Mouse (Mus musculus) embryonic facial prominence, embryonic 11.5 days (tissue): ENCODE data around the gene Sycp2l. TPM values are rescaled to one million over a fixed set of nuclear protein-coding genes. Genes with fewer than 3 reads are reported as not detected.
"Not testable (repeated sequence)": the region's sequence is repeated elsewhere in the genome, so short reads cannot be mapped to it uniquely, and the experiment has no call there.

Experiments used
- ATAC-seq: fragments of 200-750 bp; cut with Nextera tagmentation; replicated peaks from 2 replicates; pipeline ENCODE4 v1.8.0; 2017; ENCODE audit warnings: low read depth; ENCODE audit not compliant: insufficient number of reproducible peaks, low FRiP score, low TSS enrichment
- DNase-seq: peaks from one replicate; pipeline ENCODE4 v3.0.0-alpha.2; 2015; ENCODE audit warnings: low spot score
- H3K27ac ChIP-seq: fragments of 300-500 bp; sonication (generic); replicated peaks from 2 replicates; pipeline ENCODE4 v1.5.1; 2014; ENCODE audit warnings: mild to moderate bottlenecking, low read depth, low read length, control low read depth
- H3K27me3 ChIP-seq: fragments of 300-500 bp; sonication (generic); 2 replicates; pipeline ENCODE4 v1.6.1; 2014; ENCODE audit warnings: mild to moderate bottlenecking, low read length, moderate library complexity, mixed read lengths; ENCODE audit not compliant: control insufficient read depth, insufficient read depth
- H3K36me3 ChIP-seq: fragments of 300-500 bp; sonication (generic); replicated peaks from 2 replicates; pipeline ENCODE4 v1.6.1; 2014; ENCODE audit warnings: low read depth, mild to moderate bottlenecking, low read length, moderate library complexity, mixed read lengths; ENCODE audit not compliant: control insufficient read depth, insufficient read depth
- H3K4me1 ChIP-seq: fragments of 300-500 bp; sonication (generic); 2 replicates; pipeline ENCODE4 v1.6.1; 2014; ENCODE audit warnings: low read length, mixed read lengths; ENCODE audit not compliant: control insufficient read depth, insufficient read depth
- H3K4me2 ChIP-seq: fragments of 300-500 bp; sonication (generic); 2 replicates; pipeline ENCODE4 v1.6.1; 2014; ENCODE audit warnings: low read depth, mild to moderate bottlenecking, control low read depth, low read length, moderate library complexity
- H3K4me3 ChIP-seq: fragments of 300-500 bp; sonication (generic); 2 replicates; pipeline ENCODE4 v1.5.1; 2014; ENCODE audit warnings: low read depth, low read length, control low read depth
- H3K9ac ChIP-seq: fragments of 300-500 bp; sonication (generic); replicated peaks from 2 replicates; pipeline ENCODE4 v1.6.1; 2014; ENCODE audit warnings: mild to moderate bottlenecking, control low read depth, low read length
- H3K9me3 ChIP-seq: fragments of 300-500 bp; sonication (generic); replicated peaks from 2 replicates; pipeline ENCODE4 v1.6.1; 2016; ENCODE audit warnings: mild to moderate bottlenecking, low read length, inconsistent platforms, mixed read lengths; ENCODE audit not compliant: control insufficient read depth
- WGBS: fragments of 180-500 bp; shearing (Covaris S2); extraction: QIAGEN DNeasy Blood & Tissue Kit; methylation state at CpG from one replicate; pipeline ENCODE4 v1.1.7; 2014; 5-methylcytosine and 5-hydroxymethylcytosine counted together
- polyA plus RNA-seq: library from polyadenylated mRNA; unstranded; fragments of >200 nt; fragmentation: Nextera tagmentation; extraction: Ambion mirVana; gene quantifications from 2 replicates; pipeline ENCODE4 v1.2.1, GENCODE M21; 2014

Sycp2l gene
- polyA plus RNA-seq, 1 experiment from 2014 or later: not detected

- Histone ChIP-seq H3K4me1 (no peaks in the 10 kb centered on the region), H3K4me3 (no peak overlapping the region), H3K36me3 (no peaks in the 10 kb centered on the region), H3K9ac (no peak overlapping the region), H3K9me3 (no peaks in the 10 kb centered on the region), H3K4me2 (no peak overlapping the region), H3K27ac (no peak overlapping the region), H3K27me3 (no peaks in the 10 kb centered on the region)
- peak; percentile 8 for DNase-seq
- 42% methylated on average over 7 of the region's 7 CpGs for WGBS
- no peak for ATAC-seq
Measured at GRCm38 (mm10) chr13:41203289-41203688, 89.2 kb downstream of the Sycp2l start.

GRCm38 (mm10) chr13:41203691-41204090 is 89.6 kb downstream of the Sycp2l start:
- WGBS: 61% methylated on average over 9 of the region's 9 CpGs
- DNase-seq (no peak), ATAC-seq (no peak)
- no peak overlapping the region for H3K9ac ChIP-seq
- H3K9me3 ChIP-seq: no peaks in the 10 kb centered on the region
- H3K36me3 ChIP-seq: no peaks in the 10 kb centered on the region
- no peaks in the 10 kb centered on the region for H3K4me1 ChIP-seq
- no peaks in the 10 kb centered on the region for H3K27me3 ChIP-seq
- no peak overlapping the region for H3K27ac ChIP-seq
- no peak overlapping the region for H3K4me2 ChIP-seq
- H3K4me3 ChIP-seq: no peak overlapping the region

DNA sequence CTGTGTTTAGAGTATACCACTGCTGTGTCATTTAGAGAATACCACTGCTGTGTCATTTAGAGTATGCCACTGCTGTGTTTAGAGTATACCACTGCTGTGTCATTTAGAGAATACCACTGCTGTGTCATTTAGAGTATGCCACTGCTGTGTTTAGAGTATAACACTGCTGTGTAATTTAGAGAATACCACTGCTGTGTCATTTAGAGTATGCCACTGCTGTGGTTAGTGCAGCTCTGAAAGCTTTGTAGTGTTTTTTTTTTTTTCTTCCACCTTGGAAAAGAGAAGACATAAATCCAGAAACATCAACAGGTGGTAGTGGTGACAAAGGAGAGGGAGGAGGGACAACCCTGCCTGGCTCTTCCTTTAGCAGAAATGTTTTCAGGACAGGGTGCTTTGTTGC is 91.5 kb downstream of the Sycp2l start:
- not testable (repeated sequence) for H3K4me2 ChIP-seq, DNase-seq, H3K9ac ChIP-seq, H3K4me1 ChIP-seq, H3K4me3 ChIP-seq, H3K9me3 ChIP-seq, H3K36me3 ChIP-seq, H3K27me3 ChIP-seq, ATAC-seq, H3K27ac ChIP-seq

GRCm38 (mm10) chr13:41206241-41206640 is 92.1 kb downstream of the Sycp2l start:
- H3K4me2 ChIP-seq: no peak overlapping the region
- no peak for ATAC-seq
- no peak overlapping the region for H3K9ac ChIP-seq
- no peak for DNase-seq
- H3K27me3 ChIP-seq: no peaks in the 10 kb centered on the region
- H3K4me3 ChIP-seq: no peak overlapping the region
- H3K4me1 ChIP-seq: no peaks in the 10 kb centered on the region
- WGBS: 90% methylated on average over 5 of the region's 5 CpGs
- H3K27ac ChIP-seq: no peak overlapping the region
- H3K9me3 ChIP-seq: no peaks in the 10 kb centered on the region
- no peaks in the 10 kb centered on the region for H3K36me3 ChIP-seq

- no peak for ATAC-seq
- DNase-seq: no peak
- H3K9ac ChIP-seq: no peak overlapping the region
- no peak overlapping the region for H3K4me2 ChIP-seq
- no peaks in the 10 kb centered on the region for H3K36me3 ChIP-seq
- H3K27ac ChIP-seq: no peak overlapping the region
- H3K9me3 ChIP-seq: no peaks in the 10 kb centered on the region
- no peaks in the 10 kb centered on the region for H3K4me1 ChIP-seq
- H3K4me3 ChIP-seq: no peak overlapping the region
- 75% methylated on average over 4 of the region's 4 CpGs for WGBS
- no peaks in the 10 kb centered on the region for H3K27me3 ChIP-seq
Measured at GRCm38 (mm10) chr13:41211276-41211675, 97.2 kb downstream of the Sycp2l start.

DNA sequence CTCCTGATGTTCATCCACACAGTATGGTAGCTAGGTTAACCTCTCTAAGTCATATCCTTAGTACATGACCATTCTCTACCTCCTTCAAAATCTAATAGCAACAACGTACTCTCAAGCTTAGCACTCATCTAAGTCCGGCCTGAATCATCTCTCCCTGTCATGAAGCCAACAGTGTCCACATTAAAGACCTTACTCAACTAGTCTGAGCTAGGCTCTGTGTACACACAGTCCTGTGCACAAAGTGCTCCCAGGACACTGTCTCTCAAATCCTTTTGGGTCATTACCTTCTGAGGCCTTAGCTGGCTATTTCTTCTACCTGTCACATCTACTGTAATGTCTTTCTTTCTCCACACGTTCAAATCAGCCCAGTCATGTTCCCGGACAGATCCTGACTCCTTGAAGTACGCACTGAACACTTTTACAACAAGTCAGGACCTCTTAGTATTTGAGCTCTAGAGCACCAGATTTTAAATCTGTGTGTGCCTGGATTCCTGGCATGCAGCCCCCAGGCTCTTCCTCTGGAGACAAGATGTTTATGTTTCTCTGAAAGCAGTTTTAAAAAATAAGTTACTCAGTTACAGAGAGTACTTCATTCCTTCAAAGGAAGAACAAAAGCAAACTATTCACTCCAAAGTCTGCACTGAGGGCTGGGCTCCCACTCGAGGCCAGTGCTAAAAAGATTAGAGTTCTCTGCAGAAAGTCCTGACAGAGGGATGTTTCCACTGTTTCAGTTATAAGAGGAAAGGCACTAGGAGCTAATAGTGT is 98.6 kb downstream of the Sycp2l start:
- Histone ChIP-seq H3K9ac (no peak overlapping the region), H3K9me3 (no peaks in the 10 kb centered on the region), H3K4me2 (no peak overlapping the region), H3K4me3 (no peak overlapping the region), H3K27me3 (no peaks in the 10 kb centered on the region), H3K4me1 (no peaks in the 10 kb centered on the region), H3K27ac (no peak overlapping the region), H3K36me3 (no peaks in the 10 kb centered on the region)
- WGBS: 70% methylated on average over 6 of the region's 6 CpGs
- no peak for ATAC-seq
- no peak for DNase-seq

- no peak overlapping the region for H3K4me2 ChIP-seq
- no peaks in the 10 kb centered on the region for H3K36me3 ChIP-seq
- H3K27ac ChIP-seq: no peak overlapping the region
- DNase-seq: no peak
- no peak overlapping the region for H3K9ac ChIP-seq
- WGBS: 85% methylated on average over 6 of the region's 6 CpGs
- no peaks in the 10 kb centered on the region for H3K27me3 ChIP-seq
- H3K4me1 ChIP-seq: no peaks in the 10 kb centered on the region
- ATAC-seq: no peak
- H3K4me3 ChIP-seq: no peak overlapping the region
- no peaks in the 10 kb centered on the region for H3K9me3 ChIP-seq
Measured at GRCm38 (mm10) chr13:41215669-41216068, 101.6 kb downstream of the Sycp2l start.

- WGBS: 80% methylated on average over 3 of the region's 3 CpGs
- Histone ChIP-seq H3K27ac (no peak overlapping the region), H3K4me2 (no peak overlapping the region), H3K27me3 (no peaks in the 10 kb centered on the region), H3K9ac (no peak overlapping the region), H3K9me3 (no peaks in the 10 kb centered on the region), H3K36me3 (no peaks in the 10 kb centered on the region), H3K4me3 (no peak overlapping the region), H3K4me1 (no peaks in the 10 kb centered on the region)
- DNase-seq (no peak), ATAC-seq (no peak)
Measured at GRCm38 (mm10) chr13:41216236-41216635, 102.1 kb downstream of the Sycp2l start.
